Mouse (Mus musculus): ENCODE measurements around the gene Stx16. TPM values are rescaled to one million over a fixed set of nuclear protein-coding genes. Genes with fewer than 3 reads are reported as not detected.
A peak's percentile ranks its signal among the peaks of the same experiment; 100 is the strongest.

The Stx16 gene
- total RNA-seq (2014; rRNA removed) = 35.4 and 38.8 TPM in 2 replicates
- 9.7 and 10.5 TPM in 2 replicates for polyA plus RNA-seq (2015; fragmentation: Nextera tagmentation; extraction: Ambion mirVana)

DNA sequence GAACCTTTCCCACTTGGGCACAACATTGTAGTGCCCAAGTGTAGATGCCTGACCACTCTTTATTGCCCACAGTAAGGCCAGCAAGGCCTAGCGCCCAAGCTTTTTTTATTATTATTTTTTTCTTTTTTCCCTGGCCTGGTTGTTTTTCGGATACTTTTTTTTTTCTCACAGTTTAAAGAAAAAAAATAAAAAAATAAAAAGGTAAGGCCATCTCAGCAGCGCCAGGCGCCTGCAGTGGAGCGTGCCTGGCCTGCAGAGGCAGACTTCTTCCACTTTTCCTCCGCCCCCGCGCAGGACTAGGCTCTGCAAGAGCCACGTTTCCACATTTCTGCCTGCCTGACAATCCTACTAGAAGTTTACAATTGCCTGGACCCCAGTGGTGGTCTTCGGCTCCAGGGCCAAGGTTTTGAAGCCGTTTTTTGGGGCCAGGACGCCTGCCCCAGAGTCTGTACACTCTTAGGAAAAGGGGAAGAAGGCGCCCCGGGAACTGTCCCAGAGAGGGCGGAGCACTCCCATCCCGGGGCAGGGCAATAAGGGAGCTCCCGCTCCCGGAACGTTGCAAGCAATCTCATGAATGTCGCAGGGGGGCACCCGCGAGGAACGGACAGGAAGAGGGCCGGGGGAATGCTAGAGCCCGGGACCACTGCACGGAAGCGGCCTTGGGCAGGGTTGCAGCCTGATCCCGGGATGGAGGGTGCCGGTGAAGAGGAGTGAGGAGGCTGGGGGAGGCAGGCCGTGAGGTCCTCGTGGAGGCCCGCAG is at the start of gene Stx16:
Gene Stx16, plus strand, starts transcription at position 636 of the 760 bp plus-strand sequence.
- Histone ChIP-seq H3K27me3 (ENCODE audit: insufficient read depth, low read length) (no peaks in the 10 kb centered on the region), H3K9me3 (ENCODE audit: low read length) (no peaks in the 10 kb centered on the region), H3K36me3 (ENCODE audit: insufficient read depth, low read length) (no peaks in the 10 kb centered on the region), H3K4me2 (ENCODE audit: low read depth, low read length, poor library complexity, severe bottlenecking) (peak within 1 kb of the TSS; percentile 86), H3K4me3 (ENCODE audit: low read depth, low read length) (peak within 1 kb of the TSS; percentile 67), H3K27ac (ENCODE audit: low read depth, low read length) (peak within 1 kb of the TSS; percentile 71), H3K4me1 (ENCODE audit: insufficient read depth, low read length) (peaks cover 5% of the 10 kb centered on the region), H3K9ac (replicated peaks; ENCODE audit: low read length, poor library complexity, severe bottlenecking) (peak within 1 kb of the TSS; percentile 60)
- peak; percentile 50 for TF ChIP-seq CTCF (IDR thresholded peaks at IDR 0.05)
- ATAC-seq (ENCODE audit: low FRiP score) (peak; percentile 92), DNase-seq (ENCODE audit: low spot score) (peak; percentile 88)
- under 1% methylated on average over 32 of the region's 32 CpGs for WGBS

DNA sequence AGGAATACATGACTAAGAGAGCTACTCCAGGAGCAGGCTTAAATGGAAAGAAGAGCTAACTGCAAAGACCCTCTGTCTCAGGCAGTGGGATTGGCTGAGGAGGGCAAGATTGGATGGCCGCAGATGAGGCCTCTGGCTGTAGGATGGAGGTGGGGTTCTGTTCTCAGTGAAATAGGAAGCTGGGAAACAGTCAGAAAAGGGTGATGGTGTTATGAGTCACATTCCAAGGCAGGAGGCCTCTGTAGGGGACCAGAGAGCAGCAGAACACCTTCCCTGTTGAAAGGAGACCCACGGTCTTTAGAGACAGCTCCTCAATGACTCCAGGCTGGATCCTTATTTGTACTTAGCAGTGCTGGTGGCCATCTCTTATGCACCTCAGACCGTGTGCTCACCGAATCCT is 49.7 kb upstream of the Stx16 start:
- Histone ChIP-seq H3K4me3 (ENCODE audit: low read depth, low read length) (no peak overlapping the region), H3K4me1 (ENCODE audit: insufficient read depth, low read length) (no peaks in the 10 kb centered on the region), H3K9me3 (ENCODE audit: low read length) (no peaks in the 10 kb centered on the region), H3K27me3 (ENCODE audit: insufficient read depth, low read length) (no peaks in the 10 kb centered on the region), H3K9ac (replicated peaks; ENCODE audit: low read length, poor library complexity, severe bottlenecking) (no peak overlapping the region), H3K27ac (ENCODE audit: low read depth, low read length) (no peak overlapping the region), H3K36me3 (ENCODE audit: insufficient read depth, low read length) (no peaks in the 10 kb centered on the region), H3K4me2 (ENCODE audit: low read depth, low read length, poor library complexity, severe bottlenecking) (no peak overlapping the region)
- ATAC-seq (ENCODE audit: low FRiP score) = no peak
- no peak for TF ChIP-seq CTCF (IDR thresholded peaks at IDR 0.05)
- WGBS = 84% methylated on average over 4 of the region's 4 CpGs
- no peak for DNase-seq (ENCODE audit: low spot score)

DNA sequence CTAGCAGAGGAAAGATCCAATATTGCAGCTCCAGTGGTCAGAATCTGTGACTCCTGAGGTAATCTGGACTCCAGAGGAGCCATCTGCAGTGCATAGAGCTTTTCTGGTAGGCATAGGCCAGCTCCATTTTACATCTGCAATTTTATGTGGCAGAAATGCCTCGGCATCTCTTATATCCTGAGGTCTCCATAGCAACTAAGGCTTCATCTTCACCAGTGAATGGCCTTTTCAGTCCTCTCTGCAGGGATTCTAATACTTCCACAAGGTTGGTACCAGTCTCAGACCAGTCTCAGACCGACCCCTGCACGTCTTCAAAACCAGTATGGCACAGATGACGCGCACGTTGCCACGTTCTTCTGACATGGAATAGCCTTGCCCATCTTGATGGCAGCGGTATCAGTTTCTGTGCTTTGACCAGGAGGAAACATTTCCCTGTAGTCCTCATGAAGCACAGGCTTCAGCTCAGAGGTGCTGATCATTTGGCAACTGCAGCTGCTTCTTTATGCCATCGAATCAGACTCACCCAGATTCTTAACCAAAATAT is 42.8 kb upstream of the Stx16 start:
- H3K27ac ChIP-seq (ENCODE audit: low read depth, low read length) = peak overlapping the region; percentile 59; the same call in 1 of the 2 replicates
- H3K9ac ChIP-seq (replicated peaks; ENCODE audit: low read length, poor library complexity, severe bottlenecking) = no peak overlapping the region
- H3K4me2 ChIP-seq (ENCODE audit: low read depth, low read length, poor library complexity, severe bottlenecking) = no peak overlapping the region
- no peaks in the 10 kb centered on the region; the same call in 1 of the 2 replicates for H3K4me1 ChIP-seq (ENCODE audit: insufficient read depth, low read length)
- DNase-seq (ENCODE audit: low spot score) = no peak
- H3K4me3 ChIP-seq (ENCODE audit: low read depth, low read length) = no peak overlapping the region
- no peaks in the 10 kb centered on the region for H3K9me3 ChIP-seq (ENCODE audit: low read length)
- H3K27me3 ChIP-seq (ENCODE audit: insufficient read depth, low read length) = no peaks in the 10 kb centered on the region
- 46% methylated on average over 9 of the region's 9 CpGs for WGBS
- H3K36me3 ChIP-seq (ENCODE audit: insufficient read depth, low read length) = no peaks in the 10 kb centered on the region
- no peak for TF ChIP-seq CTCF (IDR thresholded peaks at IDR 0.05)
- no peak for ATAC-seq (ENCODE audit: low FRiP score)

DNA sequence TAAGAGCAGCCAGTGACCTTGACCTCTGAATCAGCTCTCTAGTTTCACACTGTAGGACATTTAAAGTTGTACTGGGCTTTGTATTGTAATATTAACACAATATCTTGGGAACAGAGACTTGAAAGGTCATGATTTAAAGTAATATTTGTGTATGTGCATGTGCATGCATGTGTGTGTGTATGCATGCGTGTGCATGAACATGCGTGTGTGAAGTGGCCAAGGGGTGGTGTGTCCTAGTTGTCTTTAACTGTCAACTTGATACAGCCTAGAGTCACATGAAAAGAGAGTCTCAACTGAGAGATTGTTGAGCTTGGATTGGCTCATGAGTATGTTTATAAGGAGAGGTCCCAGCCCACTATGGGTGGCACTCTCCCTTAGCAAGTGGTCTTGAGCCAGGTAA is 28.5 kb upstream of the Stx16 start:
- Histone ChIP-seq H3K9ac (replicated peaks; ENCODE audit: low read length, poor library complexity, severe bottlenecking) (no peak overlapping the region), H3K9me3 (ENCODE audit: low read length) (no peaks in the 10 kb centered on the region), H3K27ac (ENCODE audit: low read depth, low read length) (no peak overlapping the region), H3K4me3 (ENCODE audit: low read depth, low read length) (no peak overlapping the region), H3K4me2 (ENCODE audit: low read depth, low read length, poor library complexity, severe bottlenecking) (no peak overlapping the region), H3K27me3 (ENCODE audit: insufficient read depth, low read length) (no peaks in the 10 kb centered on the region), H3K36me3 (ENCODE audit: insufficient read depth, low read length) (no peaks in the 10 kb centered on the region), H3K4me1 (ENCODE audit: insufficient read depth, low read length) (0 out of 2 replicates have a peak, but pooled peaks cover 3% of the 10 kb centered on the region)
- DNase-seq (ENCODE audit: low spot score) (no peak), ATAC-seq (ENCODE audit: low FRiP score) (no peak)
- no peak for TF ChIP-seq CTCF (IDR thresholded peaks at IDR 0.05)
- 98% methylated on average over 2 of the region's 2 CpGs for WGBS

DNA sequence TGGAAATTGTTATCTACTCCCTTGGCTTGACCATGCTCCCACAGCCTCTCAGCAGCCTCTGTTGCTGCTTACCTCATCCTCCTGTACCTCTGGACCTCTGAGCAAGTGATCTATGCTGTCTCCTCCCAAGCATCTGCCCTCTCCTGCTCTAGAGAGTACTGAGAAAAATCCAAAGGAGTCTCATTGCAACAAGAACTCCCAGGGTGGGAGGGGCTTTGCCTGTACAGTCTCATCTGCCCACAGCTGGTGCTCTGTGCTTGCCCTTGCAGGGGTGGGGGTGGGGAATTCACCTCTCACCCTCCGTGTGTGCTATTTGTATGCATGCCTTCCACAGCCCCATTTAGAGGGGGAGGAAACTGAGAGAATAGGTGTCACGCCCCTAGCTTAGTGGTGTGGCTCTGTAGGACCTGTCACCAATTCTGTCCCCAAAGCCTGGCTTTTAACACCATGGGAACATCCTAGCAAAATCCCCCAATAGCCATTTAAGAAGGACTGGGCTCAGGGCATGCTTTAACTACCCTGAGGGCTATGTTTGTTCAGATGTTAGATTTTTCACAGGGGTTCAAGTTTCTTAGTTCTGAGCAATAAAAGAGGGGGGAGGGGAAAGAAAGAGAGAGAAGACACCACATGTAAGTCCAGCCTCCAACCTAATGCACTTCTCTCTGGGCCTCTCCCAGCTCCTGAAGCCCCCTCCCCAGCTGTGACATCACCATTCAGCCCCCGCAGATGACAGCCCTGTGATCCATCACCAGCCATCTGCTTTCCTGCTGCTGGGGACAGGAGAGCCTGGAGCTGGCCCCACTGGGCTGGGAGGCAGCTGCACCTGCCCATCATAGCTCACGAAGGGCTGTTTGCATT is 26.4 kb upstream of the Stx16 start:
- no peak overlapping the region for H3K9ac ChIP-seq (replicated peaks; ENCODE audit: low read length, poor library complexity, severe bottlenecking)
- no peak for TF ChIP-seq CTCF (IDR thresholded peaks at IDR 0.05)
- 24% methylated on average over 4 of the region's 4 CpGs for WGBS
- no peaks in the 10 kb centered on the region for H3K27me3 ChIP-seq (ENCODE audit: insufficient read depth, low read length)
- no peak overlapping the region for H3K27ac ChIP-seq (ENCODE audit: low read depth, low read length)
- ATAC-seq (ENCODE audit: low FRiP score) (peak; percentile 44; the same call in 1 of the 2 replicates), DNase-seq (ENCODE audit: low spot score) (peak; percentile 25)
- H3K36me3 ChIP-seq (ENCODE audit: insufficient read depth, low read length) = no peaks in the 10 kb centered on the region
- no peaks in the 10 kb centered on the region for H3K9me3 ChIP-seq (ENCODE audit: low read length)
- no peak overlapping the region for H3K4me3 ChIP-seq (ENCODE audit: low read depth, low read length)
- 0 out of 2 replicates have a peak, but pooled peaks cover 3% of the 10 kb centered on the region for H3K4me1 ChIP-seq (ENCODE audit: insufficient read depth, low read length)
- H3K4me2 ChIP-seq (ENCODE audit: low read depth, low read length, poor library complexity, severe bottlenecking) = no peak overlapping the region
